Mouse (Mus musculus): ENCODE results near the gene Ugt1a2. TPM values are rescaled to one million over a fixed set of nuclear protein-coding genes. Genes with fewer than 3 reads are reported as not detected.
A peak's percentile ranks its signal among the peaks of the same experiment; 100 is the strongest.
"Not testable (repeated sequence)": the region's sequence is repeated elsewhere in the genome, so short reads cannot be mapped to it uniquely, and the experiment has no call there.

Gene Ugt1a2
- total RNA-seq, 4 experiments from 2014 or later, result 0.12 TPM; not detected in 3

DNA sequence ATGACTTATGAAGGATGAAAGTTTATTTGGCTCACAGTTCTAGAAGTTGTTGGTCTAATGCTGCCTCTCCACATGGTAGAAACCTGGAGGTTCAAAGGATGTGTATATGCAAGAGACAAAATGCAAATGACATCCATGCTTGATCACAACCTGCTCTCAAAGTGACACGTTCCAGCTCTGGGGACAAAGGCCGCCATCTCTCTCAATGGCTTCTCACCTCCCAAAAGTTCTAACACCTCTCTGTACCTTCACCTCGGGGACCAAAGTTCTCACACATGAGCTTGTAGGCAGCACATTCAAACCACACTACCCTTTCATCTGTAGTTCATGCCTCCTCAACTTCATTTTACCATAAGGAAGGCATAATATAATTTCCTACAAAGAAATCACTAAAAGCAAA, 17.2 kb downstream of the Ugt1a2 start:
- DNase-seq (ENCODE audit: low spot score), result peak; percentile 5

DNA sequence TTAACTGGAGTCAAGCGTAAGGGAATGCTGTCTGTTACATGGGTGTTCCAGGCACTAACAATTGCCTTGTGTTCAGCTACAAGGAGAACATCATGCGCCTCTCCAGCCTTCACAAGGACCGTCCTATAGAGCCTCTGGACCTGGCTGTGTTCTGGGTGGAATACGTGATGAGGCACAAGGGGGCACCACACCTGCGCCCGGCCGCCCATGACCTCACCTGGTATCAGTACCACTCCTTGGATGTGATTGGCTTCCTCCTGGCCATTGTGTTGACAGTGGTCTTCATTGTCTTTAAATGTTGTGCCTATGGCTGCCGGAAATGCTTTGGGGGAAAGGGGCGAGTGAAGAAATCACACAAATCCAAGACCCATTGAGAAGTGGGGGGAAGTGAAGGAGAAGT, 17.6 kb downstream of the Ugt1a2 start:
- DNase-seq (ENCODE audit: low spot score), result peak; percentile 1

DNA sequence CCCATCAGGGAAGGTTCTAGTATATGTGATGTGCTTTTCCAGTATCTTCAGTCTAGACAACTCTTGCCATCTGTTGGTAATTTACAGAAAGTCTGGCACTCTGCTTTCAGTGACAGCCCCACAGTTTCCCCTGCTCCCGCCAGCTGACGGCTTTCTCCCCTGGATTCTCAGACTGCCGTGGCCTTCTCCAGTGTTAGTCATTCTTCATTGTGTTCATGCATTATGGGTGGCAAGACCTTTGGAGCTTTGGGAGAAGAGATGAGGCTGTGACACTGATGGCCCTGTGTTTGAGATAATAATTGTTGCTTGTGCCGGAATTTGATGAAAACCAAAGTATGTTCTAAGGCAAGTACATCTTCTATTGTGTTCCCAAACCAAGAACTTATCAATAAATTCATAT, 18.2 kb downstream of the Ugt1a2 start:
- no peak for DNase-seq (ENCODE audit: low spot score)

- DNase-seq (ENCODE audit: low spot score), result peak; percentile 11
Measured at GRCm38 (mm10) chr1:88219054-88219453, 18.7 kb downstream of the Ugt1a2 start.

DNA sequence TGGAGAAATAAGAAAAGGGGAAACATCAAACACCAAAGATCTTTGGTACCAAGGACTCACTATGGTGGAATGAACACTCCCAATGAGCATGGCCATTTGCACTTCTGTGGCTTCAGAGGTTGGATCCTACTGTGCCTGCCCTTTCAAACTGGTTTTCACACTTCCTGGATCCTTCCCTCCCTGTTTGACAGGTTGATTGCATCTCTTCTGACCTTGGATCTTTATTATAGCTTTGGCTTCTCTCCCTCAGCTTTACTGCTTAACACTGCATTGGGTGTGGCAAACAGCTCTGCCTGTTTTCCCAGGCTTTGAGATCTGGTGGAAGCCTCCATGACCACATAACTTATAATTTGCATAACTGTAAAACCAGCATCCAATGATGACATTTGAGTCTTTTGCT, 19.9 kb downstream of the Ugt1a2 start:
- DNase-seq (ENCODE audit: low spot score), result peak; percentile 11

DNA sequence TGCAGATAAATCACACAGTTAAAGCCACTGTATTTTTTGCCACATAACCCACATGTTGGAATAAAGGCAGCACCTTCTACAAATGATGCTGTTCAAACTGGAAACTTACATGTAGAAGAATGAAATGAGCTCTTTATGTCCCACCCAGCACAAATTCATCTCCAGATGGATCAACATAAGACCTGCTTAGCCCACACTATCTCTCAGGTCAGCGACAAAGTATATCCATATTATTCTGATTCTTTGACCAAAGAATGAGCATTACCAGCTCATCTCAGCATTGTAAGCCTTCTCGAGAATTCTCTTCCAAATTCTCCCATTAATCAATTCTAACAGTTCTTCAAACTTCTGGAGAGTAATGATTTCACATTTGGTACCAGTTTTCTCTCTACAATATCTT, 21.8 kb downstream of the Ugt1a2 start:
- DNase-seq (ENCODE audit: low spot score), result no peak

GRCm38 (mm10) chr1:88223011-88223515, 22.7 kb downstream of the Ugt1a2 start:
- DNase-seq (ENCODE audit: low spot score), result peak; percentile 6

DNA sequence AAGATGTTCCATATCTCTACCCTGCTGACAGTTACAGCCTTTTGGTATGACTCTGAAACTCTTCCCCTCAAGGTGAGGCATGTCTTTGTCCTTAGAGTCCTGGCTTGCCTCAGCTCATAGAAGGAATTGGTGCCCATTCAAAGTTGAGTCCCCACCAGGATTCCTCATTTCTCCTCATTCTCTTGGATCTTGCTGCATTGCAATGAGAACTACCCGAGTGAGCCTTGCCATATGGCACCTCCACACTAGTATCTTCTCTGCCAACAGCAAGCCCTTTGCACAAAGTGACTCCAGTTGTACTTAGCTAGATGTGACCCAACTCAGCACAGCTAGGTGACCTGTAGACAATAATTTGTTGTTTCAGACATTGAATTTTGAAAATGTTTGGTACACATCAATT, 23.2 kb downstream of the Ugt1a2 start:
- peak; percentile 13 for DNase-seq (ENCODE audit: low spot score)

DNA sequence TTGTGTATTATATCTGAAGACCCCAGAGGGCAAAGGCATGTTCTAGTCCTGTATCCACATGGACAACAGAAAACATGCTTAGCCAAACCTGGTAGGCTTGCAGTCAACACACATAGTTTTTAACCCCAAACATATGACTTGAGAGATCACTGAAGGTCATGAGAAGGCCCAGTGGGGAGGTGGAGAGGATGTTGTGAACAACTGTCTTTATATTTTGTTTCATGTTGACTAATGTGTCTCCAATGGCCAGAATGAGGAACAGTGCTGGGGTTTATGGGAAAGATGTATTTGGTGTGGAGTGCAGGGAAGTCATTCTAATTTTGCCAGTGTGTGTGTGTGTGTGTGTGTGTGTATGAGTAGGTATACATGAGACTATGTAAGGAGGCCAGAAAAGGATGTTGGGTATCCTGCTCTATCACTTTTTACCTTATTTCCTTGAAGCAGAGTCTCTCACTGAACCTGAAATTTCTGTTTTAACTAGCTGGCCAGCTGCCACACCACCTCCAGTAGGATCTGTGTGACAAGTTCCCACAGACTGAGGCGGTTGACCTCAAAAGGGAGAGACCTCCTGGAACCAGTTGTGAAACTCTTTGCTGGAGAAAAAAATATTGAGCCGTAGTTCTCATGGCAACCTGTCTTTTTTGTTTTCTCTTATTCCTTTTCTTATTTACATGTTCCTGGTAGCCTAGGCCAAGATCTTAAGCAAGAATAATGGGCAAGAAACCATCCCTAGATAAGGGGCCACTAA, 23.8 kb downstream of the Ugt1a2 start:
- DNase-seq (ENCODE audit: low spot score), result peak; percentile 27

DNA sequence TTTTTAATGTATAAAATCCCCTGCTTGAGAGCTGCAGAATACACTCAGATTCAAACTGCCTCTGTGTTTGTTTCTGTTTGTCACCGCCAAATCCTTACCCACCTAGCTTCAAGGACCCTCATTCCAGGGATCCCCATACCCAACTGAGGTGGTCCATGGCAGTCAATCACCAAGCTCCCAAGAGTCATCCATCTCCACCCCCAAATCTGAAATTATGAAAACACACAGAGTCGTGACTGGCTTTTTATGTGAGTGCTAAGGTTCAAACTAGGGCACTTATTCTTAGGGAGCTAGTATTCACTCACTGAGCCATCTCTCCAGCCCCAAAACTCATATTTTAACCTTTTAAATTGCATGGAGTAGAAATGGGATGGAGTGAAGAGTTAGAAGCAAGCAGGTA, 24.9 kb downstream of the Ugt1a2 start:
- DNase-seq (ENCODE audit: low spot score), result not testable (repeated sequence)

DNA sequence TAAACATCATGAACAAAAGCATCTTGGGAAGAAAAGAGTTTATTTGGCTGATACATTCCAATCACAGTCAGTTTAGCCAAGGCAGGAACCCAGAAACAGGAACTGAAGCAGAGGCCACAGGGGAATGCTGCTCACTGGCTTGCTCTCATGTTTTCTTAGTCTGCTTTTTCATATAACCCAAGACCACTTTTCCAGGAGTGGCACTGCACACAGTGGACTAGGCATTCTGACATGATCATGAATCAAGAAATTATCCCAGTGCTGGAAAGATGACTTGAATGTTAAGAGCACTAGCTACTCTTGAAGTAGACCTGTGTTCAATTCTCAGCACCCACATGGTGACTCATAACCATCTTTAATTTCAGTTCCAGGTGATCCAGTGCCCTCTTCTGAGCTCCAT, 25.3 kb downstream of the Ugt1a2 start:
- DNase-seq (ENCODE audit: low spot score), result no peak

- DNase-seq (ENCODE audit: low spot score), result peak; percentile 60
Measured at GRCm38 (mm10) chr1:88226670-88227379, 26.4 kb downstream of the Ugt1a2 start, which contains the start of gene Mroh2a. TSS of gene Mroh2a (plus strand) at chr1:88226986.

GRCm38 (mm10) chr1:88227482-88227881, 27.1 kb downstream of the Ugt1a2 start:
- DNase-seq (ENCODE audit: low spot score), result no peak

DNA sequence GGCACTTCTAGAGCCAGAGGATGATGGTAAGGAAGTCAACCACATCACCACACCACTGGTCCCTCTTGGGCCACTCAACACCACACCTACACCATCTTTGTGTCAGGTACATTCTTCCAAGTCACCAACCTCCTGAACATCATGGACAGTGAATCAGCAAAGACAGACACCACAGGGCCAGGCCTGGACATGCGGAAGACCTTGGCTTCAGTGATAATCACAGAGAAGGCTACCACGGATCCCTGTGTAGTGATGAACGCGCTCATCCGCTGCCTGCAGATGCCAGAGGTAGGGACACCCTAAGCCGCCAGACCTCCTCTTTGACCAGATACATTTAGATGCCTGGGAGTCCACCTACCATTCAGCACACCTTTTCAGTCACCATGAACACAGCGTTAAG, 27.7 kb downstream of the Ugt1a2 start:
- no peak for DNase-seq (ENCODE audit: low spot score)

GRCm38 (mm10) chr1:88229566-88229965, 29.2 kb downstream of the Ugt1a2 start:
- no peak for DNase-seq (ENCODE audit: low spot score)

DNA sequence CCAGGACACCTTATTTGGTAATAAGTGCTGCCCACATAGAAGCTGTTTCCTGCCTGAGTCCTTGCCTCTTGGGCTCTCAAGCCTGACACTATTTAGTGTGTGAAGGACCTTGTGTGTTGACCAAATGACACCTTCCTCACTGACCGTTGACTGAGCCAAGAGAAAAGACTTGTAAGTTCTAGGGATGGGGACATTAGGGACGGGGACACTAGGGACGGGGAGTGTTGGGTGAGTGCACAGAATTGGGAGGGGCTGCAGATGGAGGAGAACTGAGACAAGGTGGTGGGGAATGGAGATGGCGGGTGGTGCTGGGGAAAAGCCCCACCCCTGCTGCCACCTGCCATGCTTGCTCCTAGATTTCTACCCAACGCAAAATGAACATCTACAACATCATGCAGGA, 29.6 kb downstream of the Ugt1a2 start:
- DNase-seq (ENCODE audit: low spot score), result no peak

DNA sequence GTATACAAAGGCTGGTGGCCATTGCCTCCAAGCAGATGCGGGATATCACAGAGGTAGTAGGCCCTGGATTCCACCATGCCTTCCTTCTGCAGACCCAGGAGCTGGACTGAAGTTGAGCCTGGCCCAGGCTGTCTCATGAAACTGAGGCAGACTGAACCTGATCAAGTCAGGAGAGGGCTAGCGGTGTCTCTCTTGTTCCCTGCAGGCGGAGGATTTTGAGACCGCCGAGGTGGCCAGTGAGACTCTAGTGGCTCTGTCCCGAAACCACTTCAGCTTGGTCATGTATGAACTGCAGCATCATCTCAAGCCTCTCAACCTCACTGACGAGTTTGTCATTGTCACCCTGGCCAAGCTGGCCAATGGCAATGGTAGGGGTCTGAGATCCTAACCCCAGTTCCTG, 30.0 kb downstream of the Ugt1a2 start:
- no peak for DNase-seq (ENCODE audit: low spot score)

DNA sequence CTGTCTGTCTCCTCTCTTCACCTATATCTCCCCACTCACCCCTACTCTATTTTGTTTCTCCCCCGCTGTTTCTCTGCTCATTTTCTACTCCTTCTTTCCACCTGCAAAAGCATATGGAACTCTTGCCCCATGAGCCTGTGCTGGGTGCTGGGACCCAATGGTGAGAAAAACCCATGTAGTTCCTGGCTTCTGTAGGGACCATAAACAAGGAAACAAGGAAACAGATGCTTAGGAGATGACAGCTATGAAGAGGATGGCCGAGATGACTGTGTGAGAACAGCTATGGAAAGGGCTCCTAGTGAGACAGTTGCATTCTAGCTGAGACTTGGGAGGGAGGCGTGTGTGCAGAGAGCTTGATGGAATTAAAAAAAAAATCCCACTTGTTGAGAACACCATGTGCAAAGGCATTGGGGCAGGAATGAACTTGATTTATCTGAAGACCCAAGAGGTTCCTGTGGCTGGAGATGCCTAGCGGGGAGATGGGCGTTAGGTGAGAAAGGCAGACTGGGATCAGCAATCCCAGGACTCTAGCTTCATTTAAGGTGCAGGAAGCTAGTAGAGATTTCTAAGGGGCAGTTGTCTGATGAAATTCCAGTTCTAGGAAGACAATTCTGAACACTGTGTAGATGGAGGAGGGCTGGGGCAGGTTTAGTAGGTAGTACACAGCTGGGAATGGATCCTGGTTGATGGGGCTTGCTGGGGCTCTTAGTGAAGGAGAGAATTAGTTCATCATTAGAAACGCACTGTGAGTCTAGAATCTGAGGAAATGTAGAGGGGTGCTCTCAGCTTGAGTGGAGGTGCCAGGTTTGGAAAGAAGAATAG, 30.8 kb downstream of the Ugt1a2 start:
- no peak for DNase-seq (ENCODE audit: low spot score)

GRCm38 (mm10) chr1:88231803-88232499, 31.6 kb downstream of the Ugt1a2 start:
- DNase-seq (ENCODE audit: low spot score), result no peak

DNA sequence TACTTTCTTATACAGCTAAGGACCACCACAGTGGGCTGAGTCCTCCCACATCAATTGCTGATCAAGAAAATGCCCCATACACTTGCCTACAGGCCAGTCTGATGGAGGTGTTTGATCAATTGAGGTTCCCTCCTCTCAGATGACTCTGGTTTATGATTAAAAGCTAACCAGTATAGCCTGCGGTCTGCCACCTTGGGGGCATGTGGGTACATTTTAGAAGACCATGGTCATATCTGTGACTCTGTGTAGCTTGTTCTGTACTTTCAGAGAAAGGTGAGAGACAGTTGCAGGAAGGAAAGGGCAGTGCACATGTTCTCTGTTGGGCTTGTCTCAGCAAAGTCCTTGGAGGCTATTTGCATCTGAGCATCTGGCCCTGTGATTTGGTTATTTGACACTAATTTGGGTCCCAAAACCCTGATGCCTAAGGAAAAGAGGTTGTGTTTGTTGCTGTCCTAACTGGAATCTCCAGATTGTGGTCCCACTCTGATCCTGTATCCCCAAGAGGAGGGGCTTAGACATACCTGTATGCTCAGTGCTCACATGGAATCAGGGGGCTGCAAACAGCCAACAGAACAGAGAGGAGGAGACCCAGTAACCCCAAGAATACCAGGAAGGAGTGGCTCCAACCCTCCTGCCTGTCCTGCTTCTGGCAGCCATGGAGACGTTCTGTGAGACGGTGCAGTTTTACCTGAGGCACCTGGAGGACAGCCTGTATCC, 32.4 kb downstream of the Ugt1a2 start:
- DNase-seq (ENCODE audit: low spot score), result no peak

All from heart, adult 8-10 months (tissue).